Mouse (Mus musculus) B cell, adult 62 days (primary cell): Measurements from ENCODE around the gene Tmem86a. TPM values are rescaled to one million over a fixed set of nuclear protein-coding genes. Genes with fewer than 3 reads are reported as not detected.

Experiments
- total RNA-seq: library from RNA; stranded (reverse); gene quantifications from 4 replicates; pipeline ENCODE4 v1.2.4, GENCODE M21; 2023

The Tmem86a gene
- 3.9 to 7.4 TPM (median 5.0 TPM) in 4 replicates for total RNA-seq

DNA sequence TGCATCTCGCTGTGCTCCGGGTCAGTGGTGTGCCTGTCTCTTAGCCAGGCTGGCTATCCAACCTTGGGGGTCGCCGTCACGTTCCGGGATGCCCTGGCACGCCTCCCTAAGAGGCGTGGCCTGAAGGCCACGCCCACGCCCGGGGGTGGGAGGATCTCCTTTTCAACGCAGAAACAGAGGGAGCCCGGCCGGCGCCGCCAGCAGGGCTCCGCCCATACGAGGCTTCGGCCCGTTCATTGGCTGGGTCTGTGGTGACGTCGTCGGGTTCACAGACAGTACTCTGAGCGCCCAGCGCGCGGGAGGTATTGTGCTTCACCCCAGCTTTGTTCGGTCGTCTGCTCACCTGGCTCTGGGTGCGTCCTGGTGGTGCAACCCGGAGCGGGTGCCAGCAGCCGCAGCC is at the start of gene Tmem86a:
TSS of gene Tmem86a (plus strand) at position 236 of the 400 bp plus-strand sequence.

DNA sequence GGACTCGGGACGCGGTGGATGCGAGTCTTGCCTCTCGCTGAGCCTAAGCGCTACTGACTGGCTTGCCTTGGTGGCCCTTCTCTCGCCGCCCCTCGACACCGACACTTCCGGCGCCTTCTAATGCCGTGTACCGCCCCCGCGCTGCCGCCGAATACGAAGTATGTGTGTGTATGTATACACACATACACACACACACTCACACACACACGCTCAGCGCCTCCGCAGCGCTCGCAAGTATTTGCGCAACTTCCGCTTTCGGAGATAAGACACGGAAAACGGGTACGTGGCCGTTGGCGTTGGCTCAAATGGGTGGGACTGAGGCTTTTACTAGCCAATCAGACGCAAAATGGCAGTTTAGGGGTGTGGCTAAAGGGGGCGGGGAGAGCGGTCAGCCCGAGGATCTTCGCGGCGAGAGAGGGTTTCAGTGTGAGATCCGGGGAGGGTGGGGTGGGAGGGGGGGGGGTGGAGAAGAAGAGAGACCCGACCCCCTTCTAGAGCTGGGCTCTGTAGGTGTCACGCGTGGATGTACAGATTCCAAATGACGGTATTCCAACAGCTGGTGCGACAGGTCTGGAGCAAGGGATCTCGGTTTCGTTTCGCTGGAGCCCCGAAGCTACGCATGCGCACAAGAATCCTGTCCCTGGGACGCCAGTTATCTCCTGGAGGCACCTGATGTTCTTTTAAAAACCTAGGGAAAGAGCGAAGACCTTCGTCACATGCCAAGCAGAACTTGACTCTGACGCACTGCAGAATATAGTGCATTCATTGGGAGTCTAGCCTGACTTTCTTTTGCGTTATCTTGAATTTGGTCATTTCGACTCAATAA is 42.0 kb upstream of the Tmem86a start, which contains the start of gene Spty2d1:
TSS of gene Spty2d1 (minus strand) at position 244 of the 826 bp plus-strand sequence.

Other genes with a start within 250 kb of the Tmem86a start
- 151 to 165 TPM (median 159 TPM) in 4 replicates for gene Ldha, start 209.1 kb upstream of the Tmem86a start, total RNA-seq
- not detected in 4 replicates for gene Ldhc, start 189.4 kb upstream of the Tmem86a start, total RNA-seq
- gene Tsg101, start 130.6 kb upstream of the Tmem86a start, total RNA-seq, result 54.4 to 67.3 TPM (median 57.4 TPM) in 4 replicates
- 4.9 to 8.7 TPM (median 6.4 TPM) in 4 replicates for gene Uevld, start 92.1 kb upstream of the Tmem86a start, total RNA-seq
- gene Gm9999, start 67.0 kb upstream of the Tmem86a start, total RNA-seq, result not detected in 4 replicates
- gene Spty2d1, start 42.2 kb upstream of the Tmem86a start, total RNA-seq, result 97.0 to 105 TPM (median 100 TPM) in 4 replicates
- gene Ptpn5, start 83.1 kb downstream of the Tmem86a start, total RNA-seq, result not detected in 4 replicates
- not detected in 4 replicates for gene Mrgpra6, start 154.3 kb downstream of the Tmem86a start, total RNA-seq
- not detected in 4 replicates for gene Mrgpra9, start 202.2 kb downstream of the Tmem86a start, total RNA-seq